Mouse (Mus musculus) embryonic fibroblast, embryonic 13.5 days (primary cell): ENCODE measurements around the gene C1qc.

Experiments
- CTCF ChIP-seq: IDR thresholded peaks from 2 replicates; pipeline ENCODE4 v1.5.1; 2011; ENCODE audit warnings: mild to moderate bottlenecking, control low read depth, low read length, moderate library complexity, borderline replicate concordance; ENCODE audit not compliant: insufficient read depth
- POLR2A ChIP-seq: IDR thresholded peaks from 2 replicates; pipeline ENCODE4 v1.6.1; 2011; ENCODE audit warnings: low read depth, mild to moderate bottlenecking, control low read depth, low read length, moderate library complexity

- TF ChIP-seq CTCF (no peak), POLR2A (no peak)
These were observed 2.0 kb upstream of the C1qc start for GRCm38 (mm10) chr4:136894821-136895220.
